Mouse (Mus musculus) left cerebral cortex, adult 18-20 months (tissue): ENCODE measurements around the gene Wnt10a. TPM values are rescaled to one million over a fixed set of nuclear protein-coding genes. Genes with fewer than 3 reads are reported as not detected.
A peak's percentile ranks its signal among the peaks of the same experiment; 100 is the strongest.

Experiments
- DNase-seq, 2 experiments: peaks; one replicate each; pipeline ENCODE4 v3.0.0; 2021 to 2022; ENCODE audit warnings: low spot score in 2 of 2, mixed read lengths in 1 of 2
- long read RNA-seq, 2 experiments: library from polyadenylated mRNA; stranded (forward); transcript quantifications; one replicate each; pipeline ENCODE4 v2.0.0; 2021
- total RNA-seq, 2 experiments: library from RNA; stranded (reverse); gene quantifications; 2 replicates each; pipeline ENCODE4 v1.2.3; 2021

The Wnt10a gene
- 10 to 100 TPM; 15.8 to 15.9 TPM for total RNA-seq
- long read RNA-seq, experiment 1, transcript Wnt10a-201 (4 exons, 2,468 nt), result major isoform, 25 of 50 reads
- long read RNA-seq, experiment 1, partial matches to known transcripts, result 23 of 50 reads
- long read RNA-seq, experiment 1, other reads (novel, unspliced or antisense), result 2 of 50 reads
- long read RNA-seq, experiment 2, transcript Wnt10a-201 (4 exons, 2,468 nt), result major isoform, 19 of 27 reads
- long read RNA-seq, experiment 2, partial matches to known transcripts, result 5 of 27 reads
- long read RNA-seq, experiment 2, other reads (novel, unspliced or antisense), result 3 of 27 reads

GRCm38 (mm10) chr1:74791249-74791648, at the start of gene Wnt10a:
Gene Wnt10a, plus strand, starts transcription at chr1:74791516.
- no peak for DNase-seq

- DNase-seq, result no peak
These were observed 44.0 kb upstream of the Wnt10a start for GRCm38 (mm10) chr1:74747335-74747734.

GRCm38 (mm10) chr1:74748643-74749271, 42.6 kb upstream of the Wnt10a start, which contains the start of gene Prkag3:
Gene Prkag3, minus strand, starts transcription at chr1:74749221.
- DNase-seq, result peak; percentile 40 to 46

GRCm38 (mm10) chr1:74749301-74749700, 42.0 kb upstream of the Wnt10a start:
- no peak for DNase-seq

GRCm38 (mm10) chr1:74750683-74751082, 40.6 kb upstream of the Wnt10a start:
- no peak for DNase-seq

- no peak for DNase-seq
These were observed 39.2 kb upstream of the Wnt10a start for GRCm38 (mm10) chr1:74752150-74752549.

- DNase-seq, result no peak
These were observed 38.5 kb upstream of the Wnt10a start for GRCm38 (mm10) chr1:74752833-74753232.

- no peak for DNase-seq
These were observed 37.9 kb upstream of the Wnt10a start for GRCm38 (mm10) chr1:74753266-74753974.

GRCm38 (mm10) chr1:74754175-74754785, 37.0 kb upstream of the Wnt10a start:
- no peak for DNase-seq

GRCm38 (mm10) chr1:74759773-74760172, 31.5 kb upstream of the Wnt10a start:
- peak in 1 of 2 experiments; percentile 36 for DNase-seq

- DNase-seq, result peak; percentile 81 to 83
These were observed 28.2 kb upstream of the Wnt10a start for GRCm38 (mm10) chr1:74763081-74763480.

GRCm38 (mm10) chr1:74770727-74771466, 20.4 kb upstream of the Wnt10a start:
- no peak for DNase-seq

- DNase-seq, result no peak
These were observed 19.9 kb upstream of the Wnt10a start for GRCm38 (mm10) chr1:74771467-74771844.

- no peak for DNase-seq
These were observed 19.6 kb upstream of the Wnt10a start, which contains the start of gene Wnt6 for GRCm38 (mm10) chr1:74771845-74771930. Gene Wnt6, plus strand, starts transcription at chr1:74771892.

GRCm38 (mm10) chr1:74771931-74772620, 19.2 kb upstream of the Wnt10a start:
- DNase-seq, result no peak

GRCm38 (mm10) chr1:74773136-74773535, 18.2 kb upstream of the Wnt10a start:
- DNase-seq, result peak in 1 of 2 experiments; percentile 60

- no peak for DNase-seq
These were observed 17.3 kb upstream of the Wnt10a start for GRCm38 (mm10) chr1:74774062-74774461.

GRCm38 (mm10) chr1:74775816-74776215, 15.5 kb upstream of the Wnt10a start:
- no peak for DNase-seq

- DNase-seq, result no peak
These were observed 12.3 kb upstream of the Wnt10a start for GRCm38 (mm10) chr1:74778934-74779486.

GRCm38 (mm10) chr1:74782045-74782444, 9.3 kb upstream of the Wnt10a start:
- DNase-seq, result no peak

- no peak for DNase-seq
These were observed 7.8 kb upstream of the Wnt10a start for GRCm38 (mm10) chr1:74783554-74783953.
